Mouse (Mus musculus): ENCODE data around the gene Slc25a48. TPM values are rescaled to one million over a fixed set of nuclear protein-coding genes. Genes with fewer than 3 reads are reported as not detected.

The Slc25a48 gene
- polyA plus RNA-seq, 1 experiment from 2014 or later = not detected

DNA sequence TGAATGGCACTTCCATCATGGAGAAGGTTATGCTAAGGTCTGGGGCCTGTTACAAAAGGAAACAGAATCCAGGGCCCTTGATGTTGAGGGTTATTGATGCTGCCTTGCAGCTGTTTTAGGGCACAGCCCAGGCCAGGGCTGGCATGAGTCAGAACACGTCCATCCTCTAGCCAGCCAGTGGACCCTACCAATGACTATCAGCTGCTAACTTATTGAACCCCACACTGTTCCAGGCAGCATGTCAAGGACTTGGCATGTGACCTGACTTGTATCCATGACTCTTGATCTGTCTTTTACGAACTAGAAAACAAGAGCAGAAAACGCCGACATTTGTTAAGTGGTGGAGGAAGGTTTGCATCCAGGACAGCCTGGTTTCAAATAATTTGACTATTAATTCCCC is 24.6 kb downstream of the Slc25a48 start:
- Histone ChIP-seq H3K4me3 (no peak overlapping the region), H3K27me3 (no peaks in the 10 kb centered on the region), H3K4me2 (no peak overlapping the region), H3K4me1 (no peaks in the 10 kb centered on the region), H3K27ac (no peak overlapping the region), H3K9ac (no peak overlapping the region), H3K36me3 (ENCODE audit: poor library complexity, severe bottlenecking) (no peaks in the 10 kb centered on the region), H3K9me3 (replicated peaks) (no peaks in the 10 kb centered on the region)
- 91% methylated on average over 4 of the region's 4 CpGs for whole genome bisulfite sequencing
- no peak for ATAC-seq

GRCm38 (mm10) chr13:56463261-56463660 is 25.1 kb downstream of the Slc25a48 start:
- H3K27ac ChIP-seq = no peak overlapping the region
- H3K4me2 ChIP-seq = no peak overlapping the region
- H3K9me3 ChIP-seq (replicated peaks) = no peaks in the 10 kb centered on the region
- H3K4me3 ChIP-seq = no peak overlapping the region
- no peak for ATAC-seq
- 93% methylated on average over 7 of the region's 7 CpGs for WGBS
- no peaks in the 10 kb centered on the region for H3K36me3 ChIP-seq (ENCODE audit: poor library complexity, severe bottlenecking)
- H3K9ac ChIP-seq = no peak overlapping the region
- no peaks in the 10 kb centered on the region for H3K4me1 ChIP-seq
- no peaks in the 10 kb centered on the region for H3K27me3 ChIP-seq

GRCm38 (mm10) chr13:56463750-56464149 is 25.6 kb downstream of the Slc25a48 start:
- Histone ChIP-seq H3K27ac (no peak overlapping the region), H3K9me3 (replicated peaks) (no peaks in the 10 kb centered on the region), H3K9ac (no peak overlapping the region), H3K4me1 (no peaks in the 10 kb centered on the region), H3K27me3 (no peaks in the 10 kb centered on the region), H3K4me3 (no peak overlapping the region), H3K36me3 (ENCODE audit: poor library complexity, severe bottlenecking) (no peaks in the 10 kb centered on the region), H3K4me2 (no peak overlapping the region)
- WGBS = 78% methylated on average over 6 of the region's 6 CpGs
- no peak for ATAC-seq

GRCm38 (mm10) chr13:56467786-56468185 is 29.6 kb downstream of the Slc25a48 start:
- Histone ChIP-seq H3K4me1 (no peaks in the 10 kb centered on the region), H3K4me2 (no peak overlapping the region), H3K4me3 (no peak overlapping the region), H3K27me3 (no peaks in the 10 kb centered on the region), H3K9ac (no peak overlapping the region), H3K27ac (no peak overlapping the region), H3K9me3 (replicated peaks) (no peaks in the 10 kb centered on the region), H3K36me3 (ENCODE audit: poor library complexity, severe bottlenecking) (no peaks in the 10 kb centered on the region)
- no peak for ATAC-seq
- WGBS = 91% methylated on average over 7 of the region's 7 CpGs

- no peaks in the 10 kb centered on the region for H3K9me3 ChIP-seq (replicated peaks)
- no peak overlapping the region for H3K9ac ChIP-seq
- no peak overlapping the region for H3K4me3 ChIP-seq
- H3K4me1 ChIP-seq = no peaks in the 10 kb centered on the region
- H3K4me2 ChIP-seq = no peak overlapping the region
- H3K27me3 ChIP-seq = 0 out of 2 replicates have a peak, but pooled peaks cover 2% of the 10 kb centered on the region
- H3K27ac ChIP-seq = no peak overlapping the region
- no peak for ATAC-seq
- WGBS = 94% methylated on average over 4 of the region's 4 CpGs
- H3K36me3 ChIP-seq (ENCODE audit: poor library complexity, severe bottlenecking) = no peaks in the 10 kb centered on the region
These were observed 30.4 kb downstream of the Slc25a48 start for GRCm38 (mm10) chr13:56468536-56468935.

DNA sequence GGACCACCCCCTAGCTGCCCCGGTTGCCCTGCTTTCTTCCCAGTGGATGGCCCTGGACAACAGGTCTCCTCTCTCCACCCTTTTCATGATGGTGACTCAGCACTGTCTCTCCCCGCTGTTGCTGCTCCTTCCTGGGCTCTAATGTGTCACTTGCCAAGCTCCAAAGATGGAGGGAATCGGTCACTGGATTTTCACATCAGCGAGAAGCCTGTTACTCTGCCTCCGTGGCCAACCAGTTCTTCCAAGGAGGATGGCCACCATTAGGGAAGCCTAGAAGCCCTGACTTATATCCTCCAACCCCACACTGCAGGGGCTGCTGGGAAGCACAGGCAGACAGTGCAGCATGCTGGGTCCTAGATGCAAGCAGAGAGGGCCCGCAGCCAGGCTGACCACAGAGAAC is 33.1 kb downstream of the Slc25a48 start:
- Histone ChIP-seq H3K27me3 (0 out of 2 replicates have a peak, but pooled peaks cover 3% of the 10 kb centered on the region), H3K9ac (no peak overlapping the region), H3K27ac (no peak overlapping the region), H3K9me3 (replicated peaks) (no peaks in the 10 kb centered on the region), H3K4me3 (no peak overlapping the region), H3K36me3 (ENCODE audit: poor library complexity, severe bottlenecking) (no peaks in the 10 kb centered on the region), H3K4me2 (no peak overlapping the region), H3K4me1 (no peaks in the 10 kb centered on the region)
- 86% methylated on average over 6 of the region's 6 CpGs for WGBS
- no peak for ATAC-seq

DNA sequence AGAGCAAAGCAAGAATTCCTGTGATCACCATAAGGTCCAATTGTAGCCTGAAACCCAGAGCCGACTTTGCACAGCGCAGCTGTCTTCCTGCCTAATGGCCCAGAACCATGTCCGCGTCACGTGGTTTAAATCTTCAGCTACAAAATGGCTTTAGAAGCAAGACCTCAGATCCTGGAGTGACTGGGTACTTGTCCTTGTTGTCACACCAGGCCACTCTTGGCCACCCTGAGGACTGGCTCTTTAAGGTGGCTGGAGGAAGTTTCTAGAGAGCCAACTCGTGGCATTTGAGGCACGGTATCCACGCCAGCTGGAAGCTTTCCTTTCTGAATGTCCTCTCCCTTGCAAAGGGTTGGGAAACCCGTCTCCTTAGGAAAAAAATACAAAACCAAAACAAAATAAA is 33.8 kb downstream of the Slc25a48 start:
- no peak for ATAC-seq
- WGBS = 81% methylated on average over 9 of the region's 9 CpGs

DNA sequence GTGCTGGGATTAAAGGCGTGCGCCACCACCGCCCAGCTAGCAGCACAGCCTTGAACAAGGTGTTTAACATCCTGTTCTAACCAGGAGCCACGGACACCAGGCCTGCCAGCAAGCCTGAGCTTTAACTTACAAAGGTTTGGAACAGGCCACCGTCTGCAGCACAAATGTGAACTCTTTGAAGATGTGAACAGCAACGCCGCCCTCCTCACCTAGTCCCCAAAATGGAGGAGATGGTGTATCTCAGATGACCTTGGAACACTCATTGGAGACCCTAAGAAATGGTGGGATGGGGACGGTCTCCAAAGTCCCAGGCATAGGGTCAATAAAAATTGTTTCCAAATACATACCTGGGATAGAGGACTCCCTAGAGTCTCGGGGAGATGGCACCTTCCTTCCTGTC is 34.5 kb downstream of the Slc25a48 start:
- H3K9ac ChIP-seq = no peak overlapping the region
- no peak overlapping the region for H3K4me2 ChIP-seq
- no peak overlapping the region for H3K4me3 ChIP-seq
- 87% methylated on average over 9 of the region's 9 CpGs for WGBS
- no peak for ATAC-seq
- 0 out of 2 replicates have a peak, but pooled peaks cover 3% of the 10 kb centered on the region for H3K4me1 ChIP-seq
- no peaks in the 10 kb centered on the region for H3K36me3 ChIP-seq (ENCODE audit: poor library complexity, severe bottlenecking)
- H3K9me3 ChIP-seq (replicated peaks) = no peaks in the 10 kb centered on the region
- 0 out of 2 replicates have a peak, but pooled peaks cover 3% of the 10 kb centered on the region for H3K27me3 ChIP-seq
- H3K27ac ChIP-seq = no peak overlapping the region

More for the DNA sequence above, 33.8 kb downstream of the Slc25a48 start:
- Histone ChIP-seq H3K36me3 (ENCODE audit: poor library complexity, severe bottlenecking) (no peaks in the 10 kb centered on the region), H3K4me1 (0 out of 2 replicates have a peak, but pooled peaks cover 1% of the 10 kb centered on the region), H3K9me3 (replicated peaks) (no peaks in the 10 kb centered on the region), H3K9ac (no peak overlapping the region), H3K4me2 (no peak overlapping the region), H3K27ac (no peak overlapping the region), H3K4me3 (no peak overlapping the region), H3K27me3 (0 out of 2 replicates have a peak, but pooled peaks cover 3% of the 10 kb centered on the region)

- no peak overlapping the region for H3K27ac ChIP-seq
- WGBS = 32% methylated on average over 4 of the region's 4 CpGs
- no peaks in the 10 kb centered on the region for H3K9me3 ChIP-seq (replicated peaks)
- H3K36me3 ChIP-seq (ENCODE audit: poor library complexity, severe bottlenecking) = no peaks in the 10 kb centered on the region
- no peak overlapping the region for H3K9ac ChIP-seq
- 0 out of 2 replicates have a peak, but pooled peaks cover 3% of the 10 kb centered on the region for H3K4me1 ChIP-seq
- no peak overlapping the region for H3K4me3 ChIP-seq
- ATAC-seq = 0 out of 2 replicates have a peak, but pooled peaks have one; percentile 43
- 0 out of 2 replicates have a peak, but pooled peaks cover 3% of the 10 kb centered on the region for H3K27me3 ChIP-seq
- no peak overlapping the region for H3K4me2 ChIP-seq
These were observed 37.2 kb downstream of the Slc25a48 start for GRCm38 (mm10) chr13:56475363-56475762.

GRCm38 (mm10) chr13:56476790-56477189 is 38.6 kb downstream of the Slc25a48 start:
- H3K4me3 ChIP-seq = no peak overlapping the region
- no peak overlapping the region for H3K9ac ChIP-seq
- no peak for ATAC-seq
- no peak overlapping the region for H3K4me2 ChIP-seq
- WGBS = 83% methylated on average over 5 of the region's 5 CpGs
- H3K27ac ChIP-seq = no peak overlapping the region
- no peaks in the 10 kb centered on the region for H3K9me3 ChIP-seq (replicated peaks)
- H3K27me3 ChIP-seq = 0 out of 2 replicates have a peak, but pooled peaks cover 3% of the 10 kb centered on the region
- 0 out of 2 replicates have a peak, but pooled peaks cover 3% of the 10 kb centered on the region for H3K4me1 ChIP-seq
- no peaks in the 10 kb centered on the region for H3K36me3 ChIP-seq (ENCODE audit: poor library complexity, severe bottlenecking)

DNA sequence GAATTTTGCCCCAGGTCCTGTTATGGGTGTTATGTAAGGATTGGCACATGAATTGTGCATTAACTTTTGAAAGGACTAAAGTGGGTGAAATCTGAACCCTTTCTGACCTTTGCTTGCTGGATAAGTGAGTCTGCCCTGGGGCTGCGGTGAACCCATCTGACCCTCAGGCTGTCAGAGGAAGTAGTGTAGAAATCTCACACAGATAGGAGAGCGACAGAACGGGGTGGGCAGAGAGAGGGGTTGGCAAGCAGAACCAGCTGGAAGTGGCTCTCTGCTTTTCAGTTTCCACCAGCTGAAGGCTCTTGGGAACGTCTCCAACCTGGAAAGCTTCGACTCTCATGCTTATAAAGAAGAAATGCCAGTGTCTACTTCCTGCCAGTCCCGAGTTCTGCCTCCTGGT is 39.1 kb downstream of the Slc25a48 start:
- Histone ChIP-seq H3K4me1 (0 out of 2 replicates have a peak, but pooled peaks cover 3% of the 10 kb centered on the region), H3K4me3 (no peak overlapping the region), H3K27ac (no peak overlapping the region), H3K9me3 (replicated peaks) (no peaks in the 10 kb centered on the region), H3K36me3 (ENCODE audit: poor library complexity, severe bottlenecking) (no peaks in the 10 kb centered on the region), H3K4me2 (no peak overlapping the region), H3K27me3 (0 out of 2 replicates have a peak, but pooled peaks cover 3% of the 10 kb centered on the region), H3K9ac (no peak overlapping the region)
- ATAC-seq = no peak; the same call in 1 of the 2 replicates
- WGBS = 78% methylated on average over 6 of the region's 6 CpGs

GRCm38 (mm10) chr13:56478027-56478426 is 39.9 kb downstream of the Slc25a48 start:
- Histone ChIP-seq H3K4me1 (0 out of 2 replicates have a peak, but pooled peaks cover 3% of the 10 kb centered on the region), H3K27ac (no peak overlapping the region), H3K9me3 (replicated peaks) (no peaks in the 10 kb centered on the region), H3K27me3 (0 out of 2 replicates have a peak, but pooled peaks cover 3% of the 10 kb centered on the region), H3K36me3 (ENCODE audit: poor library complexity, severe bottlenecking) (no peaks in the 10 kb centered on the region), H3K9ac (no peak overlapping the region), H3K4me2 (no peak overlapping the region), H3K4me3 (no peak overlapping the region)
- WGBS = 86% methylated on average over 6 of the region's 6 CpGs
- no peak for ATAC-seq

DNA sequence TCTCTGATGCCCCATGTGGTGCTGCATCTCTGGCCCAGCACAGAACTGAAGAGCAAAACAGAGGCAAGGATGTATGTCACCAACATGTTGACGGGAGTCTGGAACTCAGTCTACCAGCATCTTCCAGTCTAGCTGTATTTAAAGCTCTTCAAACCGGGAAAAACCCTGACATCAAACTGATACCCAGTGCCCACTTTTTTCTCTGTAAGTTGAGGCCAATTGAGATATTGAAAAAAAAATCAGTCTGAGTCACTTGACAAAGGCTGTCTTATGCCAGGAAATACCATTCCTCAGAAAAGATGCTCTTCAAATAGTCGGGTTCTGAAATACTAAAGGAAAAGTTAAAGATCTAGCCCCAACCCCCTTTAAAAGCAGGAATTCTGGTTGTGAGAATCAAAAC is 44.0 kb downstream of the Slc25a48 start, which contains the start of gene Il9:
TSS of gene Il9 (minus strand) at position 101 of the 400 bp plus-strand sequence.
- Histone ChIP-seq H3K27ac (no peak within 1 kb of the TSS), H3K36me3 (ENCODE audit: poor library complexity, severe bottlenecking) (no peaks in the 10 kb centered on the region), H3K9ac (no peak within 1 kb of the TSS), H3K9me3 (replicated peaks) (no peaks in the 10 kb centered on the region), H3K27me3 (no peaks in the 10 kb centered on the region), H3K4me2 (no peak within 1 kb of the TSS), H3K4me3 (no peak within 1 kb of the TSS), H3K4me1 (no peaks in the 10 kb centered on the region)
- 85% methylated on average over 3 of the region's 3 CpGs for WGBS
- ATAC-seq = no peak
